Mouse (Mus musculus): Measurements from ENCODE around the gene Shoc2. TPM values are rescaled to one million over a fixed set of nuclear protein-coding genes. Genes with fewer than 3 reads are reported as not detected.

Gene Shoc2
- polyA plus RNA-seq, 1 experiment from 2014 or later: 34.5 TPM

DNA sequence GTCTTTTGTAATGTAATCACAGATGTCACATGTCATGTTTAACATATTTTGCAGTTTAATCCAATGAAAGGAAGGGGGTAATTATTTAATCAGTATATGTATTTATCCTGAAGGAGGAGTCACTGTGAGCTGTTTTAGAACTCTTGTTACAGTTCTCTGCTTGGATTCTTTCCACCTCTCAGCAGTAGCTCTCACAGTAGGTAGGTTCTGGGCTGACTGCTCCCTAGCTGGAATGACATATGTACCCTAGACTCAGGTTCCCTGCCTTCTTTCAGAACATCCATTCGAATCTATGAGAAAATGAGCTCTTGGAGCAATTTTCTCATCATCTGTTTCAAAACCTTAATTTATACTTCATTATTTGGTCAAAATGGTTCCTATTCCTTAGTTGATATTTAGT lies 50.2 kb downstream of the Shoc2 start:
- Histone ChIP-seq H3K4me2 (ENCODE audit: low read length) (no peak overlapping the region), H3K4me3 (replicated peaks; ENCODE audit: low read depth, low read length) (no peak overlapping the region), H3K27ac (no peak overlapping the region), H3K9me3 (replicated peaks; ENCODE audit: low read length) (no peaks in the 10 kb centered on the region), H3K9ac (ENCODE audit: low read depth, low read length) (no peak overlapping the region), H3K4me1 (replicated peaks; ENCODE audit: insufficient read depth, low read length) (peaks cover 4% of the 10 kb centered on the region; the same call in 1 of the 2 replicates), H3K36me3 (ENCODE audit: insufficient read depth, low read length) (0 out of 2 replicates have a peak, but pooled peaks cover 4% of the 10 kb centered on the region), H3K27me3 (ENCODE audit: insufficient read depth, low read length) (no peaks in the 10 kb centered on the region)
- 81% methylated on average over 1 of the region's 1 CpGs for WGBS
- DNase-seq (ENCODE audit: low spot score) (no peak), ATAC-seq (replicated peaks; ENCODE audit: low FRiP score, low read depth) (no peak)
- no peak for TF ChIP-seq CTCF (IDR thresholded peaks at IDR 0.05; ENCODE audit: low read depth)

GRCm38 (mm10) chr19:54010973-54011372 lies 66.9 kb downstream of the Shoc2 start:
- H3K4me1 ChIP-seq (replicated peaks; ENCODE audit: insufficient read depth, low read length): no peaks in the 10 kb centered on the region
- H3K9ac ChIP-seq (ENCODE audit: low read depth, low read length): no peak overlapping the region
- no peaks in the 10 kb centered on the region for H3K36me3 ChIP-seq (ENCODE audit: insufficient read depth, low read length)
- H3K4me3 ChIP-seq (replicated peaks; ENCODE audit: low read depth, low read length): no peak overlapping the region
- no peaks in the 10 kb centered on the region for H3K9me3 ChIP-seq (replicated peaks; ENCODE audit: low read length)
- no peak for ATAC-seq (replicated peaks; ENCODE audit: low FRiP score, low read depth)
- no peak for TF ChIP-seq CTCF (IDR thresholded peaks at IDR 0.05; ENCODE audit: low read depth)
- 79% methylated on average over 4 of the region's 4 CpGs for WGBS
- no peak for DNase-seq (ENCODE audit: low spot score)
- no peak overlapping the region for H3K4me2 ChIP-seq (ENCODE audit: low read length)
- no peak overlapping the region for H3K27ac ChIP-seq
- H3K27me3 ChIP-seq (ENCODE audit: insufficient read depth, low read length): no peaks in the 10 kb centered on the region

- H3K4me1 ChIP-seq (replicated peaks; ENCODE audit: insufficient read depth, low read length): no peaks in the 10 kb centered on the region
- no peaks in the 10 kb centered on the region for H3K27me3 ChIP-seq (ENCODE audit: insufficient read depth, low read length)
- no peak for TF ChIP-seq CTCF (IDR thresholded peaks at IDR 0.05; ENCODE audit: low read depth)
- no peaks in the 10 kb centered on the region for H3K36me3 ChIP-seq (ENCODE audit: insufficient read depth, low read length)
- H3K27ac ChIP-seq: no peak overlapping the region
- DNase-seq (ENCODE audit: low spot score) (no peak), ATAC-seq (replicated peaks; ENCODE audit: low FRiP score, low read depth) (no peak)
- H3K9ac ChIP-seq (ENCODE audit: low read depth, low read length): no peak overlapping the region
- H3K9me3 ChIP-seq (replicated peaks; ENCODE audit: low read length): no peaks in the 10 kb centered on the region
- 95% methylated on average over 5 of the region's 5 CpGs for WGBS
- no peak overlapping the region for H3K4me2 ChIP-seq (ENCODE audit: low read length)
- no peak overlapping the region for H3K4me3 ChIP-seq (replicated peaks; ENCODE audit: low read depth, low read length)
Measured at GRCm38 (mm10) chr19:54014999-54015398, 70.9 kb downstream of the Shoc2 start.

DNA sequence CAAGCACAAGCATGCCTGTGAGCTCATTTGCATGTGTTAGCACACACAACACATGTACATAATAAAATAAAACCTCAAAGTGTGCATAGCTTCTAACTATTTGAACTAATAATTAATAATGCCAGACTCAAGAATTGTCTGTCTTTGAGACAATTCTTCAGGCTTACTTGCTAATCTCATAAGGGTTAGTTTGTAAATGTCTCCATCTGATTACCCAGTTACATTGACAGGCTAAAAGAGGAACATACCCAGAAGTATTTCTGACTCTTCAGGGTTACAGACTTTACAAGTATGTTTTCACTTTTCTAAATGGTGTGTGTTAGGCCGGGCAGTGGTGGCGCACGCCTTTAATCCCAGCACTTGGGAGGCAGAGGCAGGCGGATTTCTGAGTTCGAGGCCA lies 71.4 kb downstream of the Shoc2 start:
- ATAC-seq (replicated peaks; ENCODE audit: low FRiP score, low read depth) (no peak), DNase-seq (ENCODE audit: low spot score) (no peak)
- 96% methylated on average over 5 of the region's 5 CpGs for WGBS
- Histone ChIP-seq H3K9ac (ENCODE audit: low read depth, low read length) (no peak overlapping the region), H3K36me3 (ENCODE audit: insufficient read depth, low read length) (no peaks in the 10 kb centered on the region), H3K4me3 (replicated peaks; ENCODE audit: low read depth, low read length) (no peak overlapping the region), H3K27ac (no peak overlapping the region), H3K4me1 (replicated peaks; ENCODE audit: insufficient read depth, low read length) (no peaks in the 10 kb centered on the region), H3K9me3 (replicated peaks; ENCODE audit: low read length) (no peaks in the 10 kb centered on the region), H3K4me2 (ENCODE audit: low read length) (no peak overlapping the region), H3K27me3 (ENCODE audit: insufficient read depth, low read length) (no peaks in the 10 kb centered on the region)
- no peak for TF ChIP-seq CTCF (IDR thresholded peaks at IDR 0.05; ENCODE audit: low read depth)

DNA sequence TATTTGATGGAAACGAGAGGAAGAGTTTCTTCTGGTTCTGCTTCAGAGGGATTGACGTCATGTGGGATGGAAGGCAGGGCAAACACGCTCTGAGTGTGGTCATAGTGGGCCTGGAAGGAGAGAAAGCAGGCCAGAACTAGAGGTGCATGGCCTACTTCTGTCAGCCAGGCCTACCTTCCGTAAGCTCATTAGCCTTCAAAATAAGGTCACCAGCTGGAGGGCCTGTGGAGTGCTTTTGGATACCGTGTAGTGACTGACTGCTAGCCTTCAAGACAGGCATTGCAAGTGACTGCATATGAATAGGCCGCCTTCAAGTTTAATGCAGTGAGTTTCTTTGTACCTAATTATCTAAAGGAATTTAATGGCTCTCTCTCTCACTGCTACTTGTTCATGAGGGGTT lies 91.0 kb downstream of the Shoc2 start:
- Histone ChIP-seq H3K27me3 (ENCODE audit: insufficient read depth, low read length) (no peaks in the 10 kb centered on the region), H3K4me2 (ENCODE audit: low read length) (no peak overlapping the region), H3K4me1 (replicated peaks; ENCODE audit: insufficient read depth, low read length) (no peaks in the 10 kb centered on the region), H3K4me3 (replicated peaks; ENCODE audit: low read depth, low read length) (no peak overlapping the region), H3K27ac (no peak overlapping the region), H3K9ac (ENCODE audit: low read depth, low read length) (no peak overlapping the region), H3K36me3 (ENCODE audit: insufficient read depth, low read length) (0 out of 2 replicates have a peak, but pooled peaks cover 12% of the 10 kb centered on the region), H3K9me3 (replicated peaks; ENCODE audit: low read length) (no peaks in the 10 kb centered on the region)
- ATAC-seq (replicated peaks; ENCODE audit: low FRiP score, low read depth) (no peak), DNase-seq (ENCODE audit: low spot score) (no peak)
- 89% methylated on average over 6 of the region's 6 CpGs for WGBS
- TF ChIP-seq CTCF (IDR thresholded peaks at IDR 0.05; ENCODE audit: low read depth): no peak

- DNase-seq (ENCODE audit: low spot score) (no peak), ATAC-seq (replicated peaks; ENCODE audit: low FRiP score, low read depth) (no peak)
- Histone ChIP-seq H3K36me3 (ENCODE audit: insufficient read depth, low read length) (0 out of 2 replicates have a peak, but pooled peaks cover under 1% of the 10 kb centered on the region), H3K4me1 (replicated peaks; ENCODE audit: insufficient read depth, low read length) (no peaks in the 10 kb centered on the region), H3K27ac (no peak overlapping the region), H3K4me2 (ENCODE audit: low read length) (no peak overlapping the region), H3K9ac (ENCODE audit: low read depth, low read length) (no peak overlapping the region), H3K4me3 (replicated peaks; ENCODE audit: low read depth, low read length) (no peak overlapping the region), H3K9me3 (replicated peaks; ENCODE audit: low read length) (no peaks in the 10 kb centered on the region), H3K27me3 (ENCODE audit: insufficient read depth, low read length) (no peaks in the 10 kb centered on the region; the same call in 1 of the 2 replicates)
- 72% methylated on average over 7 of the region's 7 CpGs for WGBS
- no peak for TF ChIP-seq CTCF (IDR thresholded peaks at IDR 0.05; ENCODE audit: low read depth)
Measured at GRCm38 (mm10) chr19:54039441-54039840, 95.3 kb downstream of the Shoc2 start.
